Mouse (Mus musculus) urinary bladder, adult 18-20 months (tissue): Measurements from ENCODE around the gene Carnmt1.

Source experiments
- DNase-seq, 2 experiments: peaks; one replicate each; pipeline ENCODE4 v3.0.0; 2022; ENCODE audit warnings: low spot score in 2 of 2, mixed read lengths in 2 of 2

Carnmt1 gene

DNA sequence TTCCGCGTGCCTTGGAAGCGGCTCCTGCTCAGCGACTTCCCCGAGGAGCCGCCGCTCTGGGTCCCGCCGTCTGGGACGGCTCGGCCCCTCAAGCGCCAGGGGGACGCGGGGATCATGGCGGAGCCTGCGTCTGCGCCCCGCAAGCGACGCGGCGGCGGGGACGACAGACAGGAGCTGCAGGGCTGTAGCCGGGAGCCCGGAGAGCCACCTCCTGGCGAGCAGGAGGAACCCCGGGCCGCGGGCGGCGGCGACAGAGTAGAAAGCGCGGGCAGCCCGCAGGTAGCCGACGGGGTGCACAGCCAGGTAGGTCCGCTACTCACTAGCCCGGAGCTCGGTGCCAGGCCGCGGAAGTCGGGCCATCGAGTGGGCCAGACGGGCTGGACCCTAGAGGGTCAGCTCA is 42.8 kb downstream of the Carnmt1 start:
- peak; percentile 20 to 62 for DNase-seq

DNA sequence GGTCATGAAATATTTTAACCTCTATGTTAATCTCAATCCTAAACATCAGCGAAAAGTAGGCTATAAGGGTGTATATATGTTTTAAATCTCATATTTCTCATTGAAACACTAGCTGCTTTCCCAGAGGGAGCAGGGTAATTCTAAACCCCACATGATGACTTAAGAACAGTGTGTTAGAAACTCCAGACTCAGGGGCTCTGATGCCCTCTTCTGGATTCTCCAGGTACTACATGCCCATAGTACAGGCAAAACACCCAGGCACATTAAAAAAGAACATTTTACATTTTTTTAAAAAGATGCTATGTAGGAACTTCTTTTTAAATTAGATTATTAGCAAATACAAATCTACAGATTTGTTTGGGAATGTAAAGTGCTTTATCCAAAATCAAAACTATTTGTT is 45.8 kb downstream of the Carnmt1 start:
- peak in 1 of 2 experiments; percentile 31 for DNase-seq

GRCm38 (mm10) chr19:18720337-18720736 is 49.8 kb downstream of the Carnmt1 start:
- DNase-seq = no peak

DNA sequence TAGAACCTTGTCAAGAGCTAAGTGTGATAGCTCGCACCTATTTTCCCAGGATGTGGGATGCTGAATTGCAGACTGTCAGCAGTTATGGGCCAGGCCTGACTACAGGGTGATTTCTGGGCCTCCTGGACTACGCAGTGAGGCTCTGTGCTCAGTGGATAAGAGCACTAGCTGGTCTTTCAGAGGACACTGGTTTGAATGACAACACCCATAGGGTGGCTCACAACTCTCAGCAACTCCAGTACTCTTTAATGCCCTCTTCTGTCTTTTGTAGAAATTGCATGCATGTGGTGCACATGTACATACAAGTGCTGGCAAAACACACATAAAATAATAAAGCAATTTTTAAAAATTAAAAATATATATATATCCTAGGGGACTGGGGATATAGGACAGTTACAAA is 54.6 kb downstream of the Carnmt1 start:
- no peak for DNase-seq

- DNase-seq = no peak
These were observed 59.7 kb downstream of the Carnmt1 start for GRCm38 (mm10) chr19:18730255-18730654.

- no peak for DNase-seq
These were observed 60.5 kb downstream of the Carnmt1 start for GRCm38 (mm10) chr19:18731077-18731476.

DNA sequence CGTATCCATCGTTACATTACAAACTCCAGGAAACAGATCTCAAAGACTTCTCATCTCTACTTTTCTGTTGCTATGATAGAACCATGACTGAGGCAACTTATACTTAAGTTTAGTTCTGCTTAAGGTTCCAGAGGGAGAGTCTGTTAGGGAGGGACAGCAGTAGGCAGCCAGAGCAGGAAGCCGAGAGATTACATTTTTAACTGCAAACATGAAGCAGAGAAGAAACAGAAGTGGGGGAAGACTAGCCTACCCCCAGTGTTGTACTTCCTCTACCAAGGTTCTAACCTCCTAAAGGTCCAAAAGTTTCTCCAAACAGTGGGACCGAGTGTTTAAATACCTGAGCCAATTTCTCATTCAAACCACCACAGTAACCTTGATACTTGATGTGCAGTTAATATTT is 65.3 kb downstream of the Carnmt1 start:
- no peak for DNase-seq

- no peak for DNase-seq
These were observed 68.6 kb downstream of the Carnmt1 start for GRCm38 (mm10) chr19:18739146-18739545.

GRCm38 (mm10) chr19:18743946-18744345 is 73.4 kb downstream of the Carnmt1 start:
- DNase-seq = no peak

DNA sequence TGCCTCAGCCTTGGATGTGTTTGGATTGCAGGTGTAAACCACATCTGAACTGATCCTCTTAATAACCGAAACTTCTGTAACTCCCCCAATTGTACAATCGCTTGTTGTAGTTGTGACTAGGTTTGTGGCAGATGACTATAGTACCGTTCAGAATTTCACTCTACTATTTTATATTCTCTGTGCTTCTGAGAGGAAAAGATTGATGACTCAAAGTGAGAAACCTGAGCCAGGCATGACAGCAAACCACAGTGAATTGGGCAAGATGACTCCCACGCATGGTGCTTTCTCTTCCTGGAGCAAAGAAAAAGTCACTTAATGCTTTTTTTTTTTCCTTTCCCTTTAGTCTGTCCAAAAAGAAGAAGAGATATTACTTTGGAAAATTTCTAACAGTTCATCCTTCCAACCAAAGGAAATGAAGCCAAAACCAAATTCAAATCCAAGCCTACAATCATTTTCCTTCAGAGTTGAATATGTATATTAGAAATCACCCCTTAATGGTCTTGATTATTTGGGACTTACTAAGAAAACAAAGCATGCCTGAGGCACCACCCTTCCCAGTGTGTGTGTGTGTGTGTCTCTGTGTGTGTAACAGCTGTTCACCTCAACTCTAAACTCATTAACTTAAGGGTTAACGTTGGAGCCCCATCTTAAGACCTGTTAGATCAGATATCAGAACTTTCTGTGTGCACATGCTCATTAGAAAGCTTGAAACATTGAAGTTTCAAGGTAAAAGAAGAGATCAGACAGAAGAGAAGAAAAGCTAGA is 76.2 kb downstream of the Carnmt1 start:
- no peak for DNase-seq

DNA sequence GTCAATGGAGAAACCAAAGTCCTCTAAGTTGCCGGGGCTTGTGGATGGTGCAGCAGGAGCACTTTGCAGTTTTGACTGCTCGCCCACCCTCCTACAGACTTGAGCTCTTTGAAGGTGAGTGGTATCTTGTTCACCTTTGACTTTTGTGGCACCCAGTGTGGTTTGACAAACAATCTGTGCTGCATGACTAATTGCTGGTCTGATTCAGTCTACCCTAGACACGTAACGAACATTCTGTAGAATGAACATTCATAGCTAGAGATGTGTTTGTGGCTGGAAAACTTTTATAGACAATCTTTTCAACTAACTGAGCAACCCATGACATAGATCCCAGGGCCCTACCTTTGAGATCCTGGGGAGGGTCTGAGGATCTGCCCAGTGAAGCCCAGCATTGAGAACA is 76.8 kb downstream of the Carnmt1 start:
- DNase-seq = no peak

DNA sequence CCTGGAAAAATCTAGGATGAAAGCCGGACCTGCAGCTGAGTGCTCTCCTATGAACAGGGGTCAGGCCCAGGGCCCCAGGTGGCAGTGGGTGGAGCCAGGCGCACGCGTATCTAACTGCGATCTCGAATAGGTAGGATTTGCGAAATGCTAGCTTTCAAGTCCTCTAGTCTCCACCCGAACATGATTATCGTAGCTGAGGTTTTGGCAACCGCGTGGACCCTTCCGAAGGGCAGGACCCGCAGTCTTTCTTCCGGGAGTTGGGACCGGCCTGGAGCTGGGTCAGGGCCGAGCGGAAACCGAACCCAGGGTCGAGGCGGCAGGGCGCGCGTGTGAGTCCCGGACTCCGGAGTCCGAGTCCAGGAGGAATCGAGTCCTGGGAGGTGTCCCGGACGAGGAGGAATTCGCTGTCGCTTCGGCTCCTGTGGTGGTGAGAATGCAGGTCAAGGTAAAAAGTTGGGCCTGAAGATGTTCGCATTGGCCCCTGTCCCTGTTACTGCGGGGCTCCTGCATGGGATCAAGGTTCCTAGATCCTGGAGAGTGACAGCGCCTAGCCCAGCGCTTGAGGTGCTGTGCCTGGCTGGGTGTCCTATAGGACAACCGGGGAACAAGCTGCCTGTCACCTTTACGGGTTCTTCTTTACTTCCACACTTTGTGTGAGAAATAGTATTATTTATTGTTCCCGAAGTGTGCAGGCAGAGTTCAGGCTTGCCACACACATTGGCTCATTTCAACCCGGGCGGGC is 79.2 kb downstream of the Carnmt1 start, which contains the start of gene Trpm6:
Gene Trpm6 (plus strand): TSS at position 386 of the 742 bp plus-strand sequence.
- DNase-seq = peak in 1 of 2 experiments; percentile 7
